Mouse (Mus musculus): ENCODE results near the gene Grk5.

The Grk5 gene

DNA sequence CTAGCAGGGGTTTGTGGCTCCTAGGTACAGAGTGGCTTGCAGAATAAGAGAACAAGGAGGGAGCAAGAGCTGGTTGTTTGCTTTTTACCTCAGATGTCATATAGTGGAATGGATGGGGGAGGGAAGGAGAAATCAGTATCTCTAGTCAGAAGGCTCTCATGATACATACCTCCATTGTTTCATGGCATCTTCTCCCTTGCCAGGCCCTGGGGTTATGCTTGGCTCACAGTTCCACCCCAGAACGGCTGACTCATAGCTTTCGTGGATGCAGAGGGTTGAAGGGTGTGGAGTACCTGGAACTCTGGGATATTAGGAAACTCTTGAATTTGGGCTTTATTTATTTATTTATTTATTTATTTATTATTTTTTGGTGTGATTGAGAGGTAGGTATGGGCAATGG, 84.0 kb downstream of the Grk5 start:
- no peak for DNase-seq (ENCODE audit: low read depth, low spot score)

DNA sequence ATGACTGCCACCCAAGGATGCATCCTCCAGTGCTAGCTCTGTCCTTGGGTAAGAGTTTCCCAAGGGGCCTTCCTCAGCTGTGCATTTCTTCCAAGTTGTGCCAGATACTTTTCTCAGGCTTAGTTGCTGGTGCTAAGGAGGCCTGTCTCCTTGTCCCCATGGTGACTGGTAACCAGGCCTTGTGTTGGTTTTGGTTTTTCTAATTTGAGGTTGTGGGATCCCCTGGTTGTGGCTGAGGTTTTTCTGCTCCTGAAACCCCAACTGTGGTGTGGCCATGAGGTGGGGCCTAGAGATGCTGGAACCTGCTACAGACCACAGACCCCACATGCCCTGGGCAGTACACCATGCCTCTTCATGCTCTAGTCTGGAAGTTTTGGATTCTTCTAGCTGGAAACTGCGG, 90.0 kb downstream of the Grk5 start:
- DNase-seq (ENCODE audit: low read depth, low spot score) = no peak

- DNase-seq (ENCODE audit: low read depth, low spot score) = no peak
These were observed 91.8 kb downstream of the Grk5 start for GRCm38 (mm10) chr19:60981391-60981790.

DNA sequence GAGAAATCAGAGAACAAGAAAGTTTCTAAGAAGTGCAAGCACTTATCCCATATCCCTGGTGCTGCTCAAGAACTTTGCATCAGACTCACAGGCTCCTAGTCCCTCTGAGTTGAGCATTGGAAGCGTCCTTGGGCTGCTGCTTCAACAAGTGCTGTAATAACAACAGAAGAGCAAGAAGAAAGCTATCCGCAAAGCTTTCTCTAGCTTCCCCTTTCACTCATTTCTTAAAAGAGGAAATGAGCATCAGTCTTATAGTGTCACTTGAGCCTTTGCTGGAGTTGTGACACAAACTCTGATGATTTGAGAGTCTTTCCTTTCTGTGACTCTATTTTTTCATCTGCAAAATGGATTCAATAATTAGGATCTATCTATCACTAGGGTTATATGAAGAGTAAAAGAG, 92.3 kb downstream of the Grk5 start:
- no peak for DNase-seq (ENCODE audit: low read depth, low spot score)

DNA sequence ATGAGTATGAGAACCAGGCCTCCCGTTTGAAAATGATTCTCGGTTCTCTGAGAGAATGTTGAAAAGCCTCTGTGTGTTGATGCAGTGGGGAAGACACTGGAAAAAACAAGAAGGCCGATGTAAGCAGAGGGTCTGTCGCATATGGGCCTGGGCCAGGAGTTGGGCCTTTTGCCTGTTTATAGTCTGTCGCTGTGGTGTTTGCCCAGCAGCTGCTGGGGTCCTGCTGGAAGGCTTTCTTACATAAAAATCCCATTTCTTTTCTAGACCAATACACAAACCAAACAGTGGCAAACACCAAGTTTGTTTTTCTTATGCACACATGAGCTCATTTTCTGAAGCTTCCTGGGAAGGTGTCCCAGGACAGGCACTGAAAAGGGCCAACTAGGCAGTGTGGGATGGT, 100.2 kb downstream of the Grk5 start:
- no peak for DNase-seq (ENCODE audit: low read depth, low spot score)

DNA sequence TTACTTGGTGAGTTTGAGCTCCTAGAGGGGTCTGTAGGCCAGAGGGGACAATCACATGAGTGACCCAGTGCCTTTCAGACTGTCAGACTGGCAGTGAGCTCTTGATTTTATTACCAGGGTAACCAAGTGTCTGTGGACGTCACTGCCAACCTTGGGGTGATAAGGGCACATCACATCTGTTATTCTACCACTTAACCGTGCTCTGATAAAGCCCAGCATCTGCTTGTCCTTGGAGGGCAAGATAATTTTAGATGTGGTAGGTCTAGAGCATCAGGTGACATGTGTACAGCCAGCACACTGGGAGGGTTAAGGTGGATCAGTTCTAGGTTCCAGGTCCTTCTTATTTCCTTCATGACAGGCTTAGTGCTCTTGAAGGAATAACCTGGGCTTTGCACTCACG, 104.7 kb downstream of the Grk5 start:
- no peak for DNase-seq (ENCODE audit: low read depth, low spot score)

DNA sequence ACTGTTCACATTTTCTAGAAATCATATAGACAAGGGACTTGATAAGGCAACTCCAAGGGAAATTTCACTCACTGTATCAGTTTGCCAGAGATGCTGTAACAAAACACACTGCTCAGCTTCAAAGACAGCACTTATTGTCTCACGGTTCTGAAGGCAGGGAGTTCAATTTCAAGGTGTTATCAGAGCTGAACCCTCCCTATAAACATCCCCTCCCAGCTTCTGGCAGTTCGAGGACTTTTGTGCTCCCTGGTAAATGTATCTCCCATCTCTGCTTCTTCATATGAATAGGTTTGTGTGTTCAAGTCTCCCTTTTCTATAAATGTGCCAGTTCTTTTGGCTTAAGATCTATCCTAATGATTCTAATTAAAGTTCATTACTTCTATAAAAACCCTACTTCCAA, 105.3 kb downstream of the Grk5 start:
- DNase-seq (ENCODE audit: low read depth, low spot score) = no peak

DNA sequence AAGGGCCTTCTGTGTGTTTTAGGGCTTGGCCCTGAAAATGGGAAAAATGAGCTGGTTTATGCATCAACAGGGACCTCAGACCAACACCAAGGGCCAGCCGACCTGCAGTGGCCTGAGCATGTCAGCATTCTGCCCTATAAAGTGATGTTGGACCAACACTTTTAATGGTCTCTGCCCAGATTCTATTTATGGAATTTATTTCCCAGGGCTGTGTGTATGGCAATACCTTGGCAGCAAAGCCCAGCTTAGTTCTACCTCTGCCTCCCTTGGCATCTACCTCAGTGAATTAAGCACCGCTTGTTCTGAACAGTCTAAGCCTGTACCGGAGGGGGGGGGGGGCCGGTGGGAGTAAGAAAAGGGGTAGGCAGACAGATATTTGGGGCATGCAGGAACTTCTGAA, 108.2 kb downstream of the Grk5 start:
- DNase-seq (ENCODE audit: low read depth, low spot score) = no peak

DNA sequence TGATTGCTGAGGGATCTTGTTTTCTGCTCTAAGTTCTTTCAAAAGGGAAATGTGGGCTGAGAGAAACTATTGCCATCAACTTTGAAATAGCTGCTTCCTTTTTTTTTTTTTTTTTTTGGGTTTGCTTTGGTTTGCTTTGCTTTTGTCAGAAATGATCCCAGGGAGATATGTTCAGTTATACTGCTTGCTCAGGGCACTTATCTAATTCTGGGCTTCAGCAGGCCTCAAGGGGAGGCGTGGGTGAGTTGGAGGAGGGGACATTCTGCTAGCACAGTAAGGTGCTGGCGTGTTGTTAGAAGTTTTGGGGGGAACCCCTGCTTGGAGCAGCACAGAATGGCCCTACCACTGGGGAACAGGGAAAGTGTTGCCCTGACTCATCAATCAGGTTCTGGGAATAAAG, 110.1 kb downstream of the Grk5 start:
- DNase-seq (ENCODE audit: low read depth, low spot score) = no peak

- DNase-seq (ENCODE audit: low read depth, low spot score) = no peak
These were observed 111.4 kb downstream of the Grk5 start for GRCm38 (mm10) chr19:61000958-61001357.

DNA sequence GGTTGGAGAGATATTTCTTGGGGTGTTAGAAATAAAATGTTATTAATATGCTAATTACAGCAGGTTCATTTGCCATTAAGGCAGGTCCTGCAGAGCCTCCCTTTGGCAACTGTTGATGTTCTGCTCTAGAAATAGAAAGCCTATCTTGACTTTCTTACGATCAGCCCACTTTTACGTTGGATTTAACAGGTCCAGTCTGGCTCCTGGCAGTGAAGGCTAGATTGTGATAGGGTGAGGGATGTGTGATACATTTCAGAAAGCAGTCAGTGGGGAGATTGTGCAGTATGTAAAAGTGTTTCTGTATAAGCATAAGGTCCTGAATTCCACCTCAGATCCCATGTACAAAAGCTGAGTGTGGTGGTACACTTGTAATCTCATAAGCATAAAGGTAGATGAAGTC, 119.7 kb downstream of the Grk5 start:
- DNase-seq (ENCODE audit: low read depth, low spot score) = no peak

- no peak for DNase-seq (ENCODE audit: low read depth, low spot score)
These were observed 128.1 kb downstream of the Grk5 start for GRCm38 (mm10) chr19:61017477-61018266.

DNA sequence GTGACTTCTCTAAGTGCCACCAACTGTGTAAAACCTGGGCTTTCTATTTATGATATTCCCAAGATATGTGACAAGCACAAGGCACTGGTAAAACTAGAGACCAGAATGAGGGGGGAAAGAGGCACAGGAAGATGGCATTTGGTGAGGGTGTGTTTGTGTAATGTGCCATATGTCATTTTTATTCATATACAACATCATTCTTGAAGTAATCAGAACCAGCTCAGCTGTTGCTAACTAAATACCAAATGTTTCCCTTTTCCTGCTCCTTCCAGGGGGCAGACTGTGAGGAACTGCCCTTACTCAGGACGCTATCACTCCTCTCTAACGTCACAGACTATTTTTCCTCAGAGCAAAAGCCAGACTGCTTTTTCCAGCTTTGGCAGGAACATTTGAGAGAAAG, 132.0 kb downstream of the Grk5 start:
- DNase-seq (ENCODE audit: low read depth, low spot score) = no peak

- no peak for DNase-seq (ENCODE audit: low read depth, low spot score)
These were observed 132.5 kb downstream of the Grk5 start for GRCm38 (mm10) chr19:61021939-61022566.

DNA sequence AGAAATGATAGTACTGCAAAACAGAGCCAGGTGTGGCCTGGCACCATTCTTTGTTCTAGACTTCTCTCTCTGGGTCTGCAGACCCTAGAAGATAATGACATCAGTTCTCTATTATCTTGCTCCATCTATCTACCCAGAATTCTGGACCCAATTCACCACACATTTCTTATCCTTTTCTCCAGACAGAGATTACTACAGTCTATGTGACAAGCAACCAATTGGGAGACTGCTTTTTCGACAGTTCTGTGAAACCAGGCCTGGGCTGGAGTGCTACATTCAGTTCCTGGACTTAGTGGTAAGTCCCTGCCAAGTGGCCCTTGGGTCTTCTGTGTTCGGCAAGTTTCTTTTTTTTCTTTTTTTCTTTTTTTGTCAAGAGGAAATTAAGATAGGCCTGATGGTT, 142.0 kb downstream of the Grk5 start:
- DNase-seq (ENCODE audit: low read depth, low spot score) = no peak

DNA sequence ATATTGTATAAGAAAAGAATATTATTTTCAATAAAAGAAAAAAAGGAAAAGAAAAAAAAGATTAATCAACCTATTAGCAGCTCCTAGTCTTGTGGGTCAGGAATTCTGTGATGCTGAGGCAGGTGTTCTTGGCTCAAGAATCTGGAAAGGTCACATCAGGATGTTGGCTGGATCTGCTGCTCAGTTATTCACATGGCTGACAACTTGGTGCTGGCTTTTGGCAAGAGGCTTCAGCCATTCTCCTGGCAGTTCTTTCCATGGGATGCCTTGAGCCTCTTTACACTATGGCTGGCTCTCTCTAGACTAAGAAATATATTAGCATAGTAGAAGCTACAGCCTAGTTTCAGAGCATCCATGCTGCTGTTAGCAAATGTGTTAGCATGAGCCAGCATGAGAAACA, 149.6 kb downstream of the Grk5 start:
- DNase-seq (ENCODE audit: low read depth, low spot score) = no peak

DNA sequence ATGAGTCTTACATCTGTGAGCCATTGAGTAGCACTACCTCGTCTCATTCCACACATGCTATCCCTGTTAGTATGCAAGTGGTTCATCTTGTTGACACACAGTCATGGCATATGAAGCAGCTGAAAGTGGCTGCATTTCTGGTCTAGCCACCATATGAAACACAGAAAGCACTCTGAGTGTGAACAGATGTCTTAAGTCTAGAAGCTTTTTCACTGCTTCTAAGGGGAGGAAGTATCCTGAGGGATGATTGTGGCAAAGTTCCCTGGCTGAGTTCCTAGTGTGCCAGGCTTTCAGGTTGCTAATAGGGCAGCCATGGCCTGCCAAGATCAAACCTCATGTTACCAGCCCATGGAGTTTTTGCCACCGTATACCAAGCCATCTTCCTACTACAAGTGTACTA, 159.1 kb downstream of the Grk5 start:
- DNase-seq (ENCODE audit: low read depth, low spot score) = no peak

GRCm38 (mm10) chr19:61049413-61049812, 159.9 kb downstream of the Grk5 start:
- no peak for DNase-seq (ENCODE audit: low read depth, low spot score)

DNA sequence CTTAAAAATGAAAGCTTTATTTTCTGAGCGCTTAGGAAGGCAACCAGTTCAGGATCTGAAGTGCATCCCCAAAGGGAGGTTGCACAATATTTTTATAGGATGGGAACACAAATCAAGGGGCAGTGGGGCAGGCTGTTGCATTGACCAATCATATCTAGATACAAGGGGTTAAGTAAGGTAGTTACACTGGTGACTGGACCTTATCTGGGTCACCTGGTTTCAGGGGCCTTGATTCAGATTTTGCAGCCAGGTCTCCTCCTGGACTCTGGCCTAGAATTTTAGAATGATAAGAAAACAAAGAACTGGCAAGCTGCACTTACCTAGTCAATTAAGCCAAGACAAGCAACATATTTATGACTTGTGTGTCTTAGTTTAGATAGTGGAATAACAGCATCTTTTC, 161.6 kb downstream of the Grk5 start:
- no peak for DNase-seq (ENCODE audit: low read depth, low spot score)

DNA sequence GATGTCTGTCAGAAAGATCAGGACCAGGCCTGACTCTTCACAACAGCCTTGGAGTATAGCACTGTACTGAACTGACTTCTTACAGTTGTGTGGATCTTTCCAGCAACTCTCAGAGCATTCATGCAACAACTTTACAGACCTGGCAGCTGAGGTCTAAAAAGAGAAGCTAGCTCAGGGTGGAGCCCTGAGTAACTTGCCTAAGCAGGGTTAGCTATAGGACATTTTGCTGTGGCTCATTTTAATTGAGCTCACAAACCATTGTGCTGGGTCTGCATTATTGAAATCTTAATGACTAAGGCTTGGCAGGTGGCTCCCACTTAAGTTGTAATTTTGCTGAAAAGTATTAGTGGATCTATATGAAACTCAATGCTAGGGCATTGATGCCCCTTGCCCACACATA, 162.5 kb downstream of the Grk5 start:
- DNase-seq (ENCODE audit: low read depth, low spot score) = no peak

- no peak for DNase-seq (ENCODE audit: low read depth, low spot score)
These were observed 163.2 kb downstream of the Grk5 start for GRCm38 (mm10) chr19:61052786-61053185.

- no peak for DNase-seq (ENCODE audit: low read depth, low spot score)
These were observed 167.3 kb downstream of the Grk5 start for GRCm38 (mm10) chr19:61056783-61057410.

DNA sequence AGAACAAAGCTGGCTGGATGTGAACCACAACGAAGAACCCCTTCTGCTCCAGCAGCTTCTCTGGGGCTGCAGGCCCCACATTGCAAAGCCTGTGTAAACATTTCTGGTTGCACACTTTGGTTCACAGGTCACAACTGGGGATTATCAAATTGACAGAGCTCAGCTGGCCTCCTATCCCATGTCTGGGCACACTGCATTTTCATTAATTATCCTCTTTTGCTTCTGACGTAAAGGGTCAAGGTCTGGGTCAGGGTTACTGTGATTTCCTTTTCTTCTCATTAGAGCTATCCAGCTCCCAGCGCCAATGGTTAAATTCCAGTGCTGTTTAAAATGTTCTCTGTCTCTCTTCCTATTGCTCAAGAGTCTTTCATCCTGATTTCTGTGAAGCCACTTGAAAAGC, 168.0 kb downstream of the Grk5 start:
- DNase-seq (ENCODE audit: low read depth, low spot score) = no peak
